Mouse (Mus musculus) stomach, postnatal 0 days (tissue): Measurements from ENCODE around the gene Naa40.

Source experiments
- CTCF ChIP-seq: IDR thresholded peaks from 2 replicates; pipeline ENCODE4 v1.5.1; 2016; ENCODE audit warnings: antibody characterized with exemption, low read depth, mild to moderate bottlenecking, moderate library complexity
- EP300 ChIP-seq: optimal IDR thresholded peaks from 2 replicates; pipeline ENCODE3; 2016; ENCODE audit warnings: antibody characterized with exemption

DNA sequence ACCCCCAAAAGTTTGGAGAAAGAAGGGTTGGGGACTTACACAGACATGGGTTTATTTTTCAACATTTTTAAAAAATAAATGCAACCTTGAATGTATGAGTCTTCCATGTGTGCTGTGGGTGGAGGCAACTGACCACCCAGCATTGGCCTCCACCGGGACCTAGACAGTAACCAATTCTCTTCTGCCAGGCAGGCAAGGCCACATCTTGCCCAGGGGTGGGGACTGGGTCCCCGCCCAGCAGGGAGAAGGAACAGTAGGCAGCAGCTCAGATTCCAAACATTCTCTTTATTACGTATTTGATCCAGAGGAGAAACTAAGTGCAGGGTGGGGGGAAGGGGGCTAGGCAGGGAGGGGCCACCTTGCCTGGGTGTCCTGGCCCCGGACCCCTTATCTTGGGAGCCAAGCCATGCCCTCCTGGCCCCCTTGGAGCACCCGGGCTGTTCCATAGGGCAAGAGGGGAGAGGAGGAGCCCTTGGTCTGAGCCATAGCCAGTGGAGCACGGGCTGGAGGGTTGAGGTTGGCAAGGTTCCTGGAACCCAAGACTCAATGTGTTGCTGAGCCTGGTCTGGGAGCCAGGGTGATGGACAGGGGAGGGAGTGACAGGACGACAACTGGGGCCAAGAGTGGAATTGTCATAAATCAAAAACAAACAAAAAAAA is 34.3 kb upstream of the Naa40 start:
- TF ChIP-seq CTCF: no peak
- TF ChIP-seq EP300: no peak
